Mouse (Mus musculus): ENCODE measurements around the gene Sgk2. TPM values are rescaled to one million over a fixed set of nuclear protein-coding genes. Genes with fewer than 3 reads are reported as not detected.
A peak's percentile ranks its signal among the peaks of the same experiment; 100 is the strongest.

Sgk2 gene
- total and polyA plus RNA-seq, 2 experiments from 2014 or later: not detected

- 80% methylated on average over 4 of the region's 4 CpGs for WGBS
- Histone ChIP-seq H3K27me3 (ENCODE audit: insufficient read depth, low read length) (no peaks in the 10 kb centered on the region), H3K9ac (replicated peaks; ENCODE audit: low read length, poor library complexity, severe bottlenecking) (no peak overlapping the region), H3K4me1 (ENCODE audit: insufficient read depth, low read length) (no peaks in the 10 kb centered on the region), H3K4me3 (ENCODE audit: low read depth, low read length) (no peak overlapping the region), H3K27ac (ENCODE audit: low read depth, low read length) (no peak overlapping the region), H3K36me3 (ENCODE audit: insufficient read depth, low read length) (no peaks in the 10 kb centered on the region), H3K9me3 (ENCODE audit: low read length) (no peaks in the 10 kb centered on the region), H3K4me2 (ENCODE audit: low read depth, low read length, poor library complexity, severe bottlenecking) (no peak overlapping the region)
- ATAC-seq (ENCODE audit: low FRiP score) (no peak), DNase-seq (ENCODE audit: low spot score) (peak; percentile 52)
- TF ChIP-seq CTCF (IDR thresholded peaks at IDR 0.05): no peak
Observed at GRCm38 (mm10) chr2:162976001-162976400, 11.1 kb upstream of the Sgk2 start.

- Histone ChIP-seq H3K36me3 (ENCODE audit: insufficient read depth, low read length) (no peaks in the 10 kb centered on the region), H3K9me3 (ENCODE audit: low read length) (no peaks in the 10 kb centered on the region), H3K27me3 (ENCODE audit: insufficient read depth, low read length) (peaks cover 3% of the 10 kb centered on the region; the same call in 1 of the 2 replicates), H3K4me1 (ENCODE audit: insufficient read depth, low read length) (no peaks in the 10 kb centered on the region), H3K4me3 (ENCODE audit: low read depth, low read length) (no peak overlapping the region), H3K9ac (replicated peaks; ENCODE audit: low read length, poor library complexity, severe bottlenecking) (no peak overlapping the region), H3K27ac (ENCODE audit: low read depth, low read length) (no peak overlapping the region), H3K4me2 (ENCODE audit: low read depth, low read length, poor library complexity, severe bottlenecking) (no peak overlapping the region)
- DNase-seq (ENCODE audit: low spot score): no peak
- WGBS: 88% methylated on average over 6 of the region's 6 CpGs
- no peak for ATAC-seq (ENCODE audit: low FRiP score)
- TF ChIP-seq CTCF (IDR thresholded peaks at IDR 0.05): no peak
Observed at GRCm38 (mm10) chr2:162984381-162984780, 2.7 kb upstream of the Sgk2 start.

GRCm38 (mm10) chr2:162985923-162986322 lies 1.2 kb upstream of the Sgk2 start:
- DNase-seq (ENCODE audit: low spot score) (peak; percentile 85), ATAC-seq (ENCODE audit: low FRiP score) (no peak)
- Histone ChIP-seq H3K27ac (ENCODE audit: low read depth, low read length) (no peak overlapping the region), H3K4me2 (ENCODE audit: low read depth, low read length, poor library complexity, severe bottlenecking) (no peak overlapping the region), H3K9ac (replicated peaks; ENCODE audit: low read length, poor library complexity, severe bottlenecking) (no peak overlapping the region), H3K36me3 (ENCODE audit: insufficient read depth, low read length) (no peaks in the 10 kb centered on the region), H3K27me3 (ENCODE audit: insufficient read depth, low read length) (peaks cover 3% of the 10 kb centered on the region; the same call in 1 of the 2 replicates), H3K9me3 (ENCODE audit: low read length) (no peaks in the 10 kb centered on the region), H3K4me1 (ENCODE audit: insufficient read depth, low read length) (no peaks in the 10 kb centered on the region), H3K4me3 (ENCODE audit: low read depth, low read length) (no peak overlapping the region)
- WGBS: 37% methylated on average over 3 of the region's 3 CpGs
- no peak for TF ChIP-seq CTCF (IDR thresholded peaks at IDR 0.05)

GRCm38 (mm10) chr2:162986764-162987163 lies 366 bp upstream of the Sgk2 start:
- H3K9me3 ChIP-seq (ENCODE audit: low read length): no peaks in the 10 kb centered on the region
- no peak overlapping the region for H3K4me2 ChIP-seq (ENCODE audit: low read depth, low read length, poor library complexity, severe bottlenecking)
- TF ChIP-seq CTCF (IDR thresholded peaks at IDR 0.05): no peak
- ATAC-seq (ENCODE audit: low FRiP score) (no peak), DNase-seq (ENCODE audit: low spot score) (no peak)
- no peaks in the 10 kb centered on the region for H3K4me1 ChIP-seq (ENCODE audit: insufficient read depth, low read length)
- H3K27me3 ChIP-seq (ENCODE audit: insufficient read depth, low read length): peaks cover 3% of the 10 kb centered on the region; the same call in 1 of the 2 replicates
- no peak overlapping the region for H3K9ac ChIP-seq (replicated peaks; ENCODE audit: low read length, poor library complexity, severe bottlenecking)
- H3K27ac ChIP-seq (ENCODE audit: low read depth, low read length): no peak overlapping the region
- no peaks in the 10 kb centered on the region for H3K36me3 ChIP-seq (ENCODE audit: insufficient read depth, low read length)
- WGBS: 88% methylated on average over 3 of the region's 3 CpGs
- H3K4me3 ChIP-seq (ENCODE audit: low read depth, low read length): no peak overlapping the region

- H3K4me1 ChIP-seq (ENCODE audit: insufficient read depth, low read length): no peaks in the 10 kb centered on the region
- no peaks in the 10 kb centered on the region for H3K36me3 ChIP-seq (ENCODE audit: insufficient read depth, low read length)
- no peak overlapping the region for H3K4me2 ChIP-seq (ENCODE audit: low read depth, low read length, poor library complexity, severe bottlenecking)
- H3K9ac ChIP-seq (replicated peaks; ENCODE audit: low read length, poor library complexity, severe bottlenecking): no peak overlapping the region
- peaks cover 3% of the 10 kb centered on the region; the same call in 1 of the 2 replicates for H3K27me3 ChIP-seq (ENCODE audit: insufficient read depth, low read length)
- H3K4me3 ChIP-seq (ENCODE audit: low read depth, low read length): no peak overlapping the region
- H3K9me3 ChIP-seq (ENCODE audit: low read length): no peaks in the 10 kb centered on the region
- no peak for TF ChIP-seq CTCF (IDR thresholded peaks at IDR 0.05)
- ATAC-seq (ENCODE audit: low FRiP score) (no peak), DNase-seq (ENCODE audit: low spot score) (no peak)
- 93% methylated on average over 4 of the region's 4 CpGs for WGBS
- H3K27ac ChIP-seq (ENCODE audit: low read depth, low read length): no peak overlapping the region
Observed at GRCm38 (mm10) chr2:162988235-162988634, 1.1 kb downstream of the Sgk2 start.

GRCm38 (mm10) chr2:162991394-162992083 lies 4.4 kb downstream of the Sgk2 start:
- DNase-seq (ENCODE audit: low spot score): no peak
- Histone ChIP-seq H3K27me3 (ENCODE audit: insufficient read depth, low read length) (no peaks in the 10 kb centered on the region), H3K9ac (replicated peaks; ENCODE audit: low read length, poor library complexity, severe bottlenecking) (no peak overlapping the region), H3K4me3 (ENCODE audit: low read depth, low read length) (no peak overlapping the region), H3K4me1 (ENCODE audit: insufficient read depth, low read length) (no peaks in the 10 kb centered on the region), H3K36me3 (ENCODE audit: insufficient read depth, low read length) (no peaks in the 10 kb centered on the region), H3K27ac (ENCODE audit: low read depth, low read length) (no peak overlapping the region), H3K4me2 (ENCODE audit: low read depth, low read length, poor library complexity, severe bottlenecking) (no peak overlapping the region), H3K9me3 (ENCODE audit: low read length) (no peaks in the 10 kb centered on the region)
- WGBS: 37% methylated on average over 6 of the region's 6 CpGs
- TF ChIP-seq CTCF (IDR thresholded peaks at IDR 0.05): peak; percentile 15; the same call in 1 of the 2 replicates
- no peak for ATAC-seq (ENCODE audit: low FRiP score)

Data from midbrain, postnatal 0 days (tissue).